Mouse (Mus musculus) thymus, adult 2 months (tissue): ENCODE measurements around the gene Fam83e.

Experiments used
- CTCF ChIP-seq: fragments of 200-500 bp; IDR thresholded peaks from 2 replicates; pipeline ENCODE4 v1.5.1; 2012; ENCODE audit warnings: mild to moderate bottlenecking, control low read depth, low read length, moderate library complexity, borderline replicate concordance; ENCODE audit not compliant: control insufficient read depth, poor library complexity, insufficient read depth; ENCODE audit errors: extremely low read depth
- POLR2A ChIP-seq: fragments of 200-500 bp; IDR thresholded peaks from 2 replicates; pipeline ENCODE4 v1.6.1; 2012; ENCODE audit warnings: mild to moderate bottlenecking, low read length, control low read depth, moderate library complexity; ENCODE audit not compliant: control insufficient read depth, poor library complexity, insufficient read depth; ENCODE audit errors: extremely low read depth

GRCm38 (mm10) chr7:45760151-45760550 lies 39.1 kb downstream of the Fam83e start:
- TF ChIP-seq POLR2A (no peak), CTCF (no peak)
